29 mouse cellular contexts compared by ENCODE assay signal in the genomic region with DNA sequence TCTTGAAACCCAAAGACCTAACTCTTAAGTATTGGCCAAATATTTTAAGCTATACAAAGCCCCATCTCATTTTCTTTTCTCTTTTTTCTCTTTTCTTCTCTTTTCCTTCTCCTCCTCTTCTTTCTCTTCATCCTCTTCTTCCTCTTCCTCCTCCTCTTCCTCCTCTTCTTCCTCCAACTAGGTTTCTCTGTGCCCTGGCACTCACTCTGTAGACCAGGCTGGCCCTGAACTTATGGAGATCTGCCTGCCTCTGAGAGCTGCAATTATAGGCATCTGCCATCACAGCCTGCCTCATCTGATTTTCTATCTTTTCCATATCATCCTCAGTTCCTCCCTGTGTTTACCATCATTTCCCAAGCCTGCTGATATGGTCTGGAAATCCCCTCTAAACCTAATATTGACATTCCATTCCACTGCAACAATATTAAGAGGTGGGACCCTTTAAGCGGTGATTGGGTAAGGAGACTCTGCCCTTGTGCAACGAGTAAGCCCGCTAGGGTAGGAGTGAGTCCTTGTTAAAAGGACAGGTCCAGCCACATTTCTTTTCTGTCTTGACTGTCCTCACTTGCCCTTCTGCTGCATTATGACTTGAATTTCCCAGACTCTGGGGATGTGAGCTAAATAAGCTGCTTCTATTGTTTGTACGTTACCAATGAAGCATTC. TPM values are rescaled to one million over a fixed set of nuclear protein-coding genes. Genes with fewer than 3 reads are reported as not detected.
DNase-seq lines count a peak whose midpoint lies in the region; ATAC-seq lines count a peak whose summit lies in the region.
"Had no signal": no experiment of that assay in that cellular context is flagged by ENCODE, and none has a peak within 500 bp of the region (broad histone marks: within the 10 kb centered on the region; RNA-seq: fewer than 3 reads in every experiment).

No protein-coding gene starts in this region.

- ATAC-seq in midbrain, embryonic 11.5 days (ENCODE audit: low FRiP score) = no peak
- no peak for ATAC-seq in midbrain, embryonic 16.5 days
- ATAC-seq: forebrain, embryonic 13.5 days; intestine, embryonic 16.5 days had no signal

- H3K27me3 ChIP-seq in midbrain, embryonic 11.5 days (ENCODE audit: control insufficient read depth, insufficient read depth, low read length) = no peaks in the 10 kb centered on the region
- no peaks in the 10 kb centered on the region for H3K27me3 ChIP-seq in midbrain, embryonic 16.5 days (ENCODE audit: control insufficient read depth, insufficient read depth, low read depth, low read length)
- H3K27me3 ChIP-seq: CH12.LX; embryonic facial prominence, embryonic 15.5 days; forebrain, embryonic 13.5 days; hindbrain, embryonic 13.5 days; limb, embryonic 13.5 days; neural tube, embryonic 15.5 days had no signal

- no peak overlapping the region for H3K4me3 ChIP-seq in midbrain, embryonic 11.5 days (ENCODE audit: low read depth, low read length)
- H3K4me3 ChIP-seq in midbrain, embryonic 16.5 days (ENCODE audit: low read depth, low read length) = no peak overlapping the region
- H3K4me3 ChIP-seq: embryonic facial prominence, embryonic 10.5 days; embryonic facial prominence, embryonic 15.5 days; forebrain, embryonic 13.5 days; hindbrain, embryonic 13.5 days; limb, embryonic 13.5 days; neural tube, embryonic 15.5 days had no signal

- H3K4me1 ChIP-seq in midbrain, embryonic 11.5 days (ENCODE audit: control insufficient read depth, insufficient read depth, low read length) = no peaks in the 10 kb centered on the region
- no peaks in the 10 kb centered on the region for H3K4me1 ChIP-seq in midbrain, embryonic 16.5 days (ENCODE audit: control insufficient read depth, insufficient read depth, low read length)
- H3K4me1 ChIP-seq: embryonic facial prominence, embryonic 10.5 days; embryonic facial prominence, embryonic 15.5 days; forebrain, embryonic 13.5 days; hindbrain, embryonic 13.5 days; limb, embryonic 13.5 days; neural tube, embryonic 15.5 days had no signal

- H3K36me3 ChIP-seq in midbrain, embryonic 11.5 days (ENCODE audit: control insufficient read depth, insufficient read depth, low read length) = no peaks in the 10 kb centered on the region
- no peaks in the 10 kb centered on the region for H3K36me3 ChIP-seq in midbrain, embryonic 16.5 days (ENCODE audit: control insufficient read depth, insufficient read depth, low read length)
- H3K36me3 ChIP-seq: embryonic facial prominence, embryonic 10.5 days; embryonic facial prominence, embryonic 15.5 days; hindbrain, embryonic 13.5 days; limb, embryonic 13.5 days; neural tube, embryonic 15.5 days had no signal

- H3K27ac ChIP-seq in midbrain, embryonic 11.5 days (ENCODE audit: low read depth, low read length) = no peak overlapping the region
- H3K27ac ChIP-seq in midbrain, embryonic 16.5 days (ENCODE audit: low read length) = no peak overlapping the region
- H3K27ac ChIP-seq: embryonic facial prominence, embryonic 10.5 days; embryonic facial prominence, embryonic 15.5 days; forebrain, embryonic 13.5 days; hindbrain, embryonic 13.5 days; kidney, postnatal 0 days; limb, embryonic 13.5 days; macrophage; neural tube, embryonic 15.5 days had no signal

- intact Hi-C loops in heart, postnatal 10 days (cut with DNase I) = no loop called here

- H3K9ac ChIP-seq in midbrain, embryonic 11.5 days (ENCODE audit: low read length) = no peak overlapping the region
- H3K9ac ChIP-seq in midbrain, embryonic 16.5 days (ENCODE audit: low read depth, low read length) = no peak overlapping the region
- H3K9ac ChIP-seq: embryonic facial prominence, embryonic 15.5 days; forebrain, embryonic 13.5 days; hindbrain, embryonic 13.5 days; limb, embryonic 13.5 days; neural tube, embryonic 15.5 days had no signal

- 76% methylated on average over 4 of the region's 4 CpGs for WGBS in midbrain, embryonic 11.5 days
- 72% methylated on average over 4 of the region's 4 CpGs for WGBS in midbrain, embryonic 16.5 days

- H3K4me2 ChIP-seq in midbrain, embryonic 11.5 days = no peak overlapping the region
- H3K4me2 ChIP-seq in midbrain, embryonic 16.5 days (ENCODE audit: low read length) = no peak overlapping the region
- H3K4me2 ChIP-seq: embryonic facial prominence, embryonic 15.5 days; forebrain, embryonic 13.5 days; heart, embryonic 11.5 days; hindbrain, embryonic 13.5 days; limb, embryonic 13.5 days; neural tube, embryonic 15.5 days had no signal

- H3K9me3 ChIP-seq in midbrain, embryonic 11.5 days (ENCODE audit: control insufficient read depth, low read length) = no peaks in the 10 kb centered on the region
- no peaks in the 10 kb centered on the region for H3K9me3 ChIP-seq in midbrain, embryonic 16.5 days (replicated peaks; ENCODE audit: control insufficient read depth, low read length, poor library complexity, severe bottlenecking)
- H3K9me3 ChIP-seq: embryonic facial prominence, embryonic 10.5 days; embryonic facial prominence, embryonic 15.5 days; forebrain, embryonic 13.5 days; hindbrain, embryonic 13.5 days; limb, embryonic 13.5 days; neural tube, embryonic 15.5 days had no signal

- DNase-seq in heart, adult 11 months = peak; percentile 62
- no peak for DNase-seq in heart, postnatal 10 days
- peak; percentile 57 for DNase-seq in midbrain, embryonic 11.5 days (ENCODE audit: low spot score, missing footprints)
- DNase-seq in lung, postnatal 10 days = peak; percentile 21
- no peak for DNase-seq in Muller cell, postnatal 12 days (ENCODE audit: inconsistent ontology term)
- no peak for DNase-seq in gastrocnemius, postnatal 10 days
- DNase-seq in ovary, adult 18-20 months (ENCODE audit: low spot score) = no peak
- DNase-seq: adrenal gland, postnatal 10 days; cerebellum, adult 8-10 months; cerebellum, postnatal 25 days; gastrocnemius, postnatal 25 days; heart, adult 18-20 months; heart, postnatal 4 days; kidney, adult 8-10 months; kidney, postnatal 4 days; midbrain, embryonic 14.5 days; thymus, postnatal 14 days had no signal

RNA-seq across cellular contexts. Expression of a gene that starts 21.3 kb away (rescaled TPM):
- 10 to 100 TPM; 52.2 to 57.3 TPM for total RNA-seq in heart, postnatal 10 days (2021)
- polyA plus RNA-seq in midbrain, embryonic 11.5 days (2014; fragmentation: Nextera tagmentation; extraction: Ambion mirVana) = 16.7 and 18.3 TPM in 2 replicates
- polyA plus RNA-seq in midbrain, embryonic 16.5 days (2015; fragmentation: Nextera tagmentation; extraction: Ambion mirVana) = 9.1 and 9.8 TPM in 2 replicates
- 10 to 100 TPM; 32.1 to 33.3 TPM for total RNA-seq in gastrocnemius, postnatal 10 days (2021)

RNA-seq across cellular contexts. Expression of a gene that starts 23.4 kb away (rescaled TPM):
- 100 to 1,000 TPM; 197 to 201 TPM for total RNA-seq in heart, postnatal 10 days (2021)
- polyA plus RNA-seq in midbrain, embryonic 11.5 days (2014; fragmentation: Nextera tagmentation; extraction: Ambion mirVana) = 102 and 109 TPM in 2 replicates
- 57.0 and 60.5 TPM in 2 replicates for polyA plus RNA-seq in midbrain, embryonic 16.5 days (2015; fragmentation: Nextera tagmentation; extraction: Ambion mirVana)
- total RNA-seq in gastrocnemius, postnatal 10 days (2021) = 100 to 1,000 TPM; 111 to 113 TPM

Comparison
In these comparisons a context has a peak if more than half of its experiments do, and no peak if none do; other contexts are left out.
1. DNase-seq: peak in heart, adult 11 months (single experiment), midbrain, embryonic 11.5 days (single experiment) and lung, postnatal 10 days (single experiment); none in heart, postnatal 10 days (0 of 2), Muller cell, postnatal 12 days (single experiment), gastrocnemius, postnatal 10 days (single experiment) and ovary, adult 18-20 months (single experiment).